In genomic region chr11:76256129-76256528, GRCm38 (mm10) we compare ENCODE assay signal across 13 mouse cellular contexts. TPM values are rescaled to one million over a fixed set of nuclear protein-coding genes. Genes with fewer than 3 reads are reported as not detected.
DNase-seq lines count a peak whose midpoint lies in the region; ATAC-seq and TF ChIP-seq lines count a peak whose summit lies in the region.
"Had no signal": no experiment of that assay in that cellular context is flagged by ENCODE, and none has a peak within 500 bp of the region (broad histone marks: within the 10 kb centered on the region; RNA-seq: fewer than 3 reads in every experiment).

No protein-coding gene starts in this region.

- no peak for TF ChIP-seq POLR2A in brain, embryonic 14.5 days (IDR thresholded peaks at IDR 0.05; ENCODE audit: borderline replicate concordance, extremely low read depth, insufficient read depth, insufficient read length, poor library complexity, severe bottlenecking)

- no peaks in the 10 kb centered on the region for H3K27me3 ChIP-seq in embryonic facial prominence, embryonic 12.5 days
- no peaks in the 10 kb centered on the region for H3K27me3 ChIP-seq in limb, embryonic 11.5 days (ENCODE audit: control insufficient read depth, insufficient read depth, low read length)

- no peak overlapping the region for H3K4me3 ChIP-seq in gastrocnemius, adult 2 months
- no peak overlapping the region for H3K4me3 ChIP-seq in embryonic facial prominence, embryonic 12.5 days
- no peak overlapping the region for H3K4me3 ChIP-seq in limb, embryonic 11.5 days (ENCODE audit: low read depth, low read length)
- H3K4me3 ChIP-seq: erythroblast, embryonic 14.5 days had no signal

- H3K9ac ChIP-seq in embryonic facial prominence, embryonic 12.5 days: no peak overlapping the region
- no peak overlapping the region for H3K9ac ChIP-seq in limb, embryonic 11.5 days (ENCODE audit: low read length)

- intact Hi-C loops in gastrocnemius, adult 2 months (cut with DNase I): no loop called here

- H3K27ac ChIP-seq in gastrocnemius, adult 2 months: peak overlapping the region; percentile 73
- peak overlapping the region; percentile 24 for H3K27ac ChIP-seq in embryonic facial prominence, embryonic 12.5 days
- peak overlapping the region; percentile 75 for H3K27ac ChIP-seq in limb, embryonic 11.5 days (replicated peaks; ENCODE audit: low read depth, low read length)

- DNase-seq in gastrocnemius, adult 2 months: no peak
- DNase-seq in gastrocnemius, adult 8-10 months (ENCODE audit: low spot score in 2 of 2): no peak
- DNase-seq in brain, embryonic 14.5 days (ENCODE audit: low read depth): peak; percentile 10
- peak; percentile 78 for DNase-seq in limb, embryonic 11.5 days (ENCODE audit: low spot score)
- no peak for DNase-seq in adipocyte (ENCODE audit: low spot score)
- DNase-seq: kidney, adult 8-10 months; right cerebral cortex, postnatal 25 days had no signal

- 13% methylated on average over 5 of the region's 5 CpGs for WGBS in embryonic facial prominence, embryonic 12.5 days
- WGBS in limb, embryonic 11.5 days: under 1% methylated on average over 5 of the region's 5 CpGs

- no peak for TF ChIP-seq CTCF in gastrocnemius, adult 2 months (IDR thresholded peaks at IDR 0.05)
- no peak for TF ChIP-seq CTCF in brain, embryonic 14.5 days (IDR thresholded peaks at IDR 0.05; ENCODE audit: borderline replicate concordance, extremely low read depth, insufficient read depth, insufficient read length)

- H3K36me3 ChIP-seq in embryonic facial prominence, embryonic 12.5 days: peaks cover 30% of the 10 kb centered on the region
- peaks cover 5% of the 10 kb centered on the region; the same call in 1 of the 2 replicates for H3K36me3 ChIP-seq in limb, embryonic 11.5 days (ENCODE audit: control insufficient read depth, insufficient read depth, low read length)

- H3K4me2 ChIP-seq in embryonic facial prominence, embryonic 12.5 days (replicated peaks): no peak overlapping the region
- H3K4me2 ChIP-seq in limb, embryonic 11.5 days (ENCODE audit: low read depth, severe bottlenecking): no peak overlapping the region

- peaks cover 35% of the 10 kb centered on the region for H3K4me1 ChIP-seq in embryonic facial prominence, embryonic 12.5 days
- peaks cover 29% of the 10 kb centered on the region for H3K4me1 ChIP-seq in limb, embryonic 11.5 days (ENCODE audit: control insufficient read depth, insufficient read depth, low read length)

- ATAC-seq in embryonic facial prominence, embryonic 12.5 days (ENCODE audit: insufficient number of reproducible peaks, insufficient read depth, low FRiP score, low TSS enrichment): 0 out of 2 replicates have a peak, but pooled peaks have one; percentile 13
- ATAC-seq in limb, embryonic 11.5 days (ENCODE audit: insufficient number of reproducible peaks, low FRiP score, low TSS enrichment, low read depth): peak; percentile 65; the same call in 1 of the 2 replicates
- ATAC-seq in erythroblast, adult 5-6 weeks (replicated peaks; ENCODE audit: low FRiP score, poor library complexity, severe bottlenecking): no peak
- ATAC-seq: midbrain, embryonic 16.5 days had no signal

- H3K9me3 ChIP-seq in embryonic facial prominence, embryonic 12.5 days: no peaks in the 10 kb centered on the region
- no peaks in the 10 kb centered on the region for H3K9me3 ChIP-seq in limb, embryonic 11.5 days (ENCODE audit: control insufficient read depth, low read length)

RNA-seq across cellular contexts. Expression of gene Glod4, which starts 12.6 kb away (rescaled TPM):
- total RNA-seq in gastrocnemius, adult 2 months (2021): 10 to 100 TPM; 21.9 to 24.2 TPM
- total RNA-seq in gastrocnemius, adult 8-10 months (2022): 10 to 100 TPM; 22.0 to 24.5 (median 22.7) TPM
- polyA plus RNA-seq in brain, embryonic 14.5 days (2012; rRNA removed): 31.5 and 41.0 TPM in 2 replicates
- 121 and 126 TPM in 2 replicates for polyA plus RNA-seq in embryonic facial prominence, embryonic 12.5 days (2016; fragmentation: Nextera tagmentation; extraction: Ambion mirVana)
- 136 TPM in 2 replicates for polyA plus RNA-seq in limb, embryonic 11.5 days (2014; fragmentation: Nextera tagmentation; extraction: Ambion mirVana)
- total RNA-seq in erythroblast, adult 5-6 weeks (2015; ENCODE audit: low replicate concordance): 12.1 and 31.5 TPM in 2 replicates
- 16.7 and 55.0 TPM in 2 replicates for total RNA-seq in erythroblast, adult 5-6 weeks (2017; ENCODE audit: low replicate concordance)

RNA-seq across cellular contexts. Expression of gene Mrm3, which starts 12.6 kb away (rescaled TPM):
- 10 to 100 TPM; 11.3 to 16.2 TPM for total RNA-seq in gastrocnemius, adult 2 months (2021)
- total RNA-seq in gastrocnemius, adult 8-10 months (2022): 10 to 100 TPM; 12.8 to 14.7 (median 13.1) TPM
- 11.6 and 12.9 TPM in 2 replicates for polyA plus RNA-seq in brain, embryonic 14.5 days (2012; rRNA removed)
- polyA plus RNA-seq in embryonic facial prominence, embryonic 12.5 days (2016; fragmentation: Nextera tagmentation; extraction: Ambion mirVana): 26.3 and 27.6 TPM in 2 replicates
- polyA plus RNA-seq in limb, embryonic 11.5 days (2014; fragmentation: Nextera tagmentation; extraction: Ambion mirVana): 23.9 and 24.0 TPM in 2 replicates
- 2.7 and 4.2 TPM in 2 replicates for total RNA-seq in erythroblast, adult 5-6 weeks (2015; ENCODE audit: low replicate concordance)
- total RNA-seq in erythroblast, adult 5-6 weeks (2017; ENCODE audit: low replicate concordance): 3.2 and 4.7 TPM in 2 replicates

RNA-seq across cellular contexts. Expression of gene Gemin4, which starts 38.7 kb away (rescaled TPM):
- 1 to 10 TPM; 3.0 to 3.9 TPM for total RNA-seq in gastrocnemius, adult 2 months (2021)
- total RNA-seq in gastrocnemius, adult 8-10 months (2022): 1 to 10 TPM; 2.0 to 4.3 (median 3.6) TPM
- polyA plus RNA-seq in brain, embryonic 14.5 days (2012; rRNA removed): 12.0 and 12.5 TPM in 2 replicates
- polyA plus RNA-seq in embryonic facial prominence, embryonic 12.5 days (2016; fragmentation: Nextera tagmentation; extraction: Ambion mirVana): 34.5 TPM in 2 replicates
- 44.5 and 55.4 TPM in 2 replicates for polyA plus RNA-seq in limb, embryonic 11.5 days (2014; fragmentation: Nextera tagmentation; extraction: Ambion mirVana)
- total RNA-seq in erythroblast, adult 5-6 weeks (2015; ENCODE audit: low replicate concordance): 2.9 TPM in 1 of 2 replicates, not detected in the other
- 0.42 TPM in 1 of 2 replicates, not detected in the other for total RNA-seq in erythroblast, adult 5-6 weeks (2017; ENCODE audit: low replicate concordance)

RNA-seq across cellular contexts. Expression of gene Dbil5, which starts 38.7 kb away (rescaled TPM):
- total RNA-seq in gastrocnemius, adult 2 months (2021): not detected
- total RNA-seq in gastrocnemius, adult 8-10 months (2022): not detected
- 0.24 and 0.75 TPM in 2 replicates for polyA plus RNA-seq in brain, embryonic 14.5 days (2012; rRNA removed)
- polyA plus RNA-seq in embryonic facial prominence, embryonic 12.5 days (2016; fragmentation: Nextera tagmentation; extraction: Ambion mirVana): 0.72 and 0.87 TPM in 2 replicates
- polyA plus RNA-seq in limb, embryonic 11.5 days (2014; fragmentation: Nextera tagmentation; extraction: Ambion mirVana): 0.95 TPM in 1 of 2 replicates, not detected in the other
- total RNA-seq in erythroblast, adult 5-6 weeks (2015; ENCODE audit: low replicate concordance): not detected in 2 replicates
- total RNA-seq in erythroblast, adult 5-6 weeks (2017; ENCODE audit: low replicate concordance): not detected in 2 replicates
- total RNA-seq: left cerebral cortex, postnatal 4 days had no signal
- polyA plus RNA-seq: erythroblast, embryonic 14.5 days; thymus, postnatal 0 days had no signal

Comparison
In these comparisons a context has a peak if more than half of its experiments do, and no peak if none do; other contexts are left out.
1. DNase-seq: peak in brain, embryonic 14.5 days (single experiment) and limb, embryonic 11.5 days (single experiment); none in gastrocnemius, adult 2 months (single experiment), gastrocnemius, adult 8-10 months (0 of 2) and adipocyte (single experiment).
2. H3K27ac ChIP-seq: peak in every context shown above with its lines; median percentile 75 in limb, embryonic 11.5 days; 73 in gastrocnemius, adult 2 months; 24 in embryonic facial prominence, embryonic 12.5 days.